26 mouse cellular contexts compared by ENCODE assay signal in the genomic region with DNA sequence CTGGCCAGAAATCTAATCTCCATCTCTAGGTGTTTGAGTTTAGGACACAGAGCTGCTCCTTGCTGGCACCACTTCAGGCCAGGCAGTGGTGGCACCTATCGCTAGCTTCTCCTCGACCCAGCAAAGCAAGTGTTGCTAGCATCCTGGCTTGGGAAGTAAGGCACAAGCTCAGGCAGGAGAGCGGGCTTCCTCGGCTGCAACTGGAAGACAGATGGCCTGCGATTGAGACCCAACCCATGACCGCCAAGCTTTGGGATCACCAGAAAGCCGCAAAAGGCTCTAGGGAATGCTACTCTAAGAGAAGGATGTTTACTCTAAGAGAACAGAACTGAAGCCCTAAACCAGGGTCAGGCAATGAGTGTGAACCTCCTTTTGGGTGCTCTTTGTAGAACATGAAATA. TPM values are rescaled to one million over a fixed set of nuclear protein-coding genes. Genes with fewer than 3 reads are reported as not detected.
DNase-seq lines count a peak whose midpoint lies in the region; ATAC-seq and TF ChIP-seq lines count a peak whose summit lies in the region.
"Had no signal": no experiment of that assay in that cellular context is flagged by ENCODE, and none has a peak within 500 bp of the region (broad histone marks: within the 10 kb centered on the region; RNA-seq: fewer than 3 reads in every experiment).

No protein-coding gene starts in this region.

- no peaks in the 10 kb centered on the region for H3K27me3 ChIP-seq in erythroblast, embryonic 14.5 days (ENCODE audit: control insufficient read depth)
- H3K27me3 ChIP-seq in heart, embryonic 16.5 days (ENCODE audit: control insufficient read depth, insufficient read depth, low read length): no peaks in the 10 kb centered on the region
- H3K27me3 ChIP-seq in midbrain, embryonic 11.5 days (ENCODE audit: control insufficient read depth, insufficient read depth, low read length): no peaks in the 10 kb centered on the region
- no peaks in the 10 kb centered on the region for H3K27me3 ChIP-seq in midbrain, embryonic 10.5 days (ENCODE audit: low read depth, poor library complexity, severe bottlenecking)
- no peaks in the 10 kb centered on the region for H3K27me3 ChIP-seq in kidney, adult 2 months (replicated peaks; ENCODE audit: control insufficient read depth, insufficient read depth, low read length)
- H3K27me3 ChIP-seq: hindbrain, embryonic 15.5 days; intestine, embryonic 15.5 days; kidney, embryonic 15.5 days; limb, embryonic 12.5 days had no signal

- H3K4me2 ChIP-seq in heart, embryonic 16.5 days (ENCODE audit: low read depth, low read length): no peak overlapping the region
- no peak overlapping the region for H3K4me2 ChIP-seq in midbrain, embryonic 11.5 days
- H3K4me2 ChIP-seq: hindbrain, embryonic 15.5 days; intestine, embryonic 15.5 days; kidney, embryonic 15.5 days; limb, embryonic 12.5 days had no signal

- DNase-seq in heart, adult 8-10 months (ENCODE audit: low spot score): no peak
- peak; percentile 31 for DNase-seq in midbrain, embryonic 11.5 days (ENCODE audit: low spot score, missing footprints)
- no peak for DNase-seq in midbrain, embryonic 10.5 days (ENCODE audit: low spot score)
- no peak for DNase-seq in kidney, adult 2 months
- no peak for DNase-seq in embryo, embryonic 10 days (ENCODE audit: low spot score)
- DNase-seq: adrenal gland, postnatal 25 days; cerebellum, adult 9-10 months; heart, postnatal 14 days; kidney, postnatal 4 days; lung, adult 2 months; lung, postnatal 14 days; midbrain, embryonic 14.5 days had no signal

- H3K4me1 ChIP-seq in erythroblast, embryonic 14.5 days (ENCODE audit: control insufficient read depth): peaks cover 81% of the 10 kb centered on the region
- H3K4me1 ChIP-seq in heart, embryonic 16.5 days (ENCODE audit: control insufficient read depth, insufficient read depth, low read length): peaks cover 22% of the 10 kb centered on the region
- H3K4me1 ChIP-seq in midbrain, embryonic 11.5 days (ENCODE audit: control insufficient read depth, insufficient read depth, low read length): peaks cover 11% of the 10 kb centered on the region
- H3K4me1 ChIP-seq in midbrain, embryonic 10.5 days: peaks cover 22% of the 10 kb centered on the region
- H3K4me1 ChIP-seq in kidney, adult 2 months (ENCODE audit: control insufficient read depth, insufficient read depth, low read length): peaks cover 6% of the 10 kb centered on the region; the same call in 1 of the 2 replicates

- H3K27ac ChIP-seq in heart, embryonic 16.5 days (ENCODE audit: low read length): peak overlapping the region; percentile 49; the same call in 1 of the 2 replicates
- H3K27ac ChIP-seq in midbrain, embryonic 11.5 days (ENCODE audit: low read depth, low read length): no peak overlapping the region
- H3K27ac ChIP-seq in midbrain, embryonic 10.5 days (replicated peaks): no peak overlapping the region
- no peak overlapping the region for H3K27ac ChIP-seq in kidney, adult 2 months (ENCODE audit: insufficient read depth, low read depth, low read length)
- H3K27ac ChIP-seq: hindbrain, embryonic 15.5 days; intestine, embryonic 15.5 days; kidney, embryonic 15.5 days; limb, embryonic 12.5 days had no signal

- no peak for ATAC-seq in erythroblast, adult 5-6 weeks (replicated peaks; ENCODE audit: low FRiP score, poor library complexity, severe bottlenecking)
- ATAC-seq in heart, embryonic 16.5 days (replicated peaks; ENCODE audit: extremely low read depth, insufficient read depth, low FRiP score): no peak
- ATAC-seq in midbrain, embryonic 11.5 days (ENCODE audit: low FRiP score): no peak
- ATAC-seq: forebrain, embryonic 14.5 days; intestine, embryonic 15.5 days had no signal

- no peak for TF ChIP-seq CTCF in kidney, adult 2 months (conservative IDR thresholded peaks at IDR 0.05; ENCODE audit: insufficient read depth, insufficient read length, low read depth, low read length)

- TF ChIP-seq POLR2A in kidney, adult 2 months (IDR thresholded peaks at IDR 0.05; ENCODE audit: low read depth, low read length): no peak

- no peak overlapping the region for H3K9ac ChIP-seq in heart, embryonic 16.5 days (ENCODE audit: low read length)
- no peak overlapping the region for H3K9ac ChIP-seq in midbrain, embryonic 11.5 days (ENCODE audit: low read length)
- H3K9ac ChIP-seq: hindbrain, embryonic 15.5 days; intestine, embryonic 15.5 days; kidney, embryonic 15.5 days; limb, embryonic 12.5 days had no signal

- 87% methylated on average over 7 of the region's 7 CpGs for WGBS in heart, embryonic 16.5 days
- WGBS in midbrain, embryonic 11.5 days: 96% methylated on average over 7 of the region's 7 CpGs
- WGBS in midbrain, embryonic 10.5 days: 96% methylated on average over 7 of the region's 7 CpGs
- 88% methylated on average over 7 of the region's 7 CpGs for WGBS in kidney, adult 2 months

- peaks cover 74% of the 10 kb centered on the region for H3K36me3 ChIP-seq in erythroblast, embryonic 14.5 days (ENCODE audit: control insufficient read depth)
- H3K36me3 ChIP-seq in heart, embryonic 16.5 days (ENCODE audit: control insufficient read depth, insufficient read depth): peaks cover 17% of the 10 kb centered on the region
- H3K36me3 ChIP-seq in midbrain, embryonic 11.5 days (ENCODE audit: control insufficient read depth, insufficient read depth, low read length): peaks cover 8% of the 10 kb centered on the region
- H3K36me3 ChIP-seq in midbrain, embryonic 10.5 days: peaks cover 61% of the 10 kb centered on the region
- H3K36me3 ChIP-seq in kidney, adult 2 months (ENCODE audit: control insufficient read depth, insufficient read depth, low read length): no peaks in the 10 kb centered on the region; the same call in 1 of the 2 replicates

- peaks cover 2% of the 10 kb centered on the region for H3K9me3 ChIP-seq in erythroblast, embryonic 14.5 days (ENCODE audit: control insufficient read depth, low read length)
- no peaks in the 10 kb centered on the region for H3K9me3 ChIP-seq in heart, embryonic 16.5 days (replicated peaks; ENCODE audit: control insufficient read depth, low read length)
- no peaks in the 10 kb centered on the region for H3K9me3 ChIP-seq in midbrain, embryonic 11.5 days (ENCODE audit: control insufficient read depth, low read length)
- no peaks in the 10 kb centered on the region for H3K9me3 ChIP-seq in midbrain, embryonic 10.5 days (replicated peaks)
- H3K9me3 ChIP-seq: hindbrain, embryonic 15.5 days; intestine, embryonic 15.5 days; kidney, embryonic 15.5 days; limb, embryonic 12.5 days had no signal

- H3K4me3 ChIP-seq in erythroblast, embryonic 14.5 days (replicated peaks): peak overlapping the region; percentile 84
- H3K4me3 ChIP-seq in heart, embryonic 16.5 days (ENCODE audit: low read length): no peak overlapping the region
- H3K4me3 ChIP-seq in midbrain, embryonic 11.5 days (ENCODE audit: low read depth, low read length): no peak overlapping the region
- H3K4me3 ChIP-seq in midbrain, embryonic 10.5 days: no peak overlapping the region
- H3K4me3 ChIP-seq in kidney, adult 2 months (ENCODE audit: insufficient read depth, low read depth, low read length): no peak overlapping the region
- H3K4me3 ChIP-seq: hindbrain, embryonic 15.5 days; intestine, embryonic 15.5 days; kidney, embryonic 15.5 days; limb, embryonic 12.5 days had no signal

RNA-seq across cellular contexts. Expression of gene Aip, which starts 3.8 kb away (rescaled TPM):
- 23.9 and 25.1 TPM in 2 replicates for polyA plus RNA-seq in erythroblast, embryonic 14.5 days (2012)
- 35.7 and 52.1 TPM in 2 replicates for total RNA-seq in erythroblast, adult 5-6 weeks (2015; ENCODE audit: low replicate concordance)
- 20.9 and 49.9 TPM in 2 replicates for total RNA-seq in erythroblast, adult 5-6 weeks (2017; ENCODE audit: low replicate concordance)
- 87.5 and 88.6 TPM in 2 replicates for polyA plus RNA-seq in heart, embryonic 16.5 days (2015; fragmentation: Nextera tagmentation; extraction: Ambion mirVana)
- total RNA-seq in heart, adult 8-10 months (2022): 10 to 100 TPM; 65.9 to 79.6 (median 70.7) TPM
- 54.9 and 58.9 TPM in 2 replicates for polyA plus RNA-seq in midbrain, embryonic 11.5 days (2014; fragmentation: Nextera tagmentation; extraction: Ambion mirVana)
- polyA plus RNA-seq in midbrain, embryonic 10.5 days (2016; fragmentation: Nextera tagmentation; extraction: Ambion mirVana): 60.6 and 61.7 TPM in 2 replicates
- polyA plus RNA-seq in kidney, adult 2 months (2012; rRNA removed): 80.5 and 96.2 TPM in 2 replicates

RNA-seq across cellular contexts. Expression of gene Gpr152, which starts 10.1 kb away (rescaled TPM):
- polyA plus RNA-seq in erythroblast, embryonic 14.5 days (2012): 0.01 TPM in 1 of 2 replicates, not detected in the other
- total RNA-seq in erythroblast, adult 5-6 weeks (2015; ENCODE audit: low replicate concordance): not detected in 2 replicates
- not detected in 2 replicates for total RNA-seq in erythroblast, adult 5-6 weeks (2017; ENCODE audit: low replicate concordance)
- polyA plus RNA-seq in heart, embryonic 16.5 days (2015; fragmentation: Nextera tagmentation; extraction: Ambion mirVana): not detected in 2 replicates
- total RNA-seq in heart, adult 8-10 months (2022): not detected
- not detected in 2 replicates for polyA plus RNA-seq in midbrain, embryonic 11.5 days (2014; fragmentation: Nextera tagmentation; extraction: Ambion mirVana)
- not detected in 2 replicates for polyA plus RNA-seq in midbrain, embryonic 10.5 days (2016; fragmentation: Nextera tagmentation; extraction: Ambion mirVana)
- 0.03 and 0.05 TPM in 2 replicates for polyA plus RNA-seq in kidney, adult 2 months (2012; rRNA removed)
- total RNA-seq: gastrocnemius, adult 8-10 months; granulocyte monocyte progenitor cell, adult 5-6 weeks; heart, postnatal 14 days; left cerebral cortex, postnatal 14 days; megakaryocyte progenitor cell, adult 5-6 weeks had no signal
- polyA plus RNA-seq: embryonic facial prominence, embryonic 11.5 days; forebrain, embryonic 14.5 days; intestine, embryonic 15.5 days; kidney, embryonic 15.5 days; limb, embryonic 12.5 days; midbrain, embryonic 14.5 days; neural tube, embryonic 14.5 days had no signal

RNA-seq across cellular contexts. Expression of gene Cabp4, which starts 14.4 kb away (rescaled TPM):
- polyA plus RNA-seq in erythroblast, embryonic 14.5 days (2012): 0.05 TPM in 2 replicates
- not detected in 2 replicates for total RNA-seq in erythroblast, adult 5-6 weeks (2015; ENCODE audit: low replicate concordance)
- total RNA-seq in erythroblast, adult 5-6 weeks (2017; ENCODE audit: low replicate concordance): 0.43 TPM in 1 of 2 replicates, not detected in the other
- polyA plus RNA-seq in heart, embryonic 16.5 days (2015; fragmentation: Nextera tagmentation; extraction: Ambion mirVana): 0.11 TPM in 1 of 2 replicates, not detected in the other
- not detected for total RNA-seq in heart, adult 8-10 months (2022)
- 0.11 TPM in 1 of 2 replicates, not detected in the other for polyA plus RNA-seq in midbrain, embryonic 11.5 days (2014; fragmentation: Nextera tagmentation; extraction: Ambion mirVana)
- polyA plus RNA-seq in midbrain, embryonic 10.5 days (2016; fragmentation: Nextera tagmentation; extraction: Ambion mirVana): not detected in 2 replicates
- 0.12 and 0.20 TPM in 2 replicates for polyA plus RNA-seq in kidney, adult 2 months (2012; rRNA removed)
- total RNA-seq: gastrocnemius, adult 8-10 months; granulocyte monocyte progenitor cell, adult 5-6 weeks; heart, postnatal 14 days; megakaryocyte progenitor cell, adult 5-6 weeks had no signal
- polyA plus RNA-seq: embryonic facial prominence, embryonic 11.5 days; lung, adult 2 months had no signal

RNA-seq across cellular contexts. Expression of gene Coro1b, which starts 19.0 kb away (rescaled TPM):
- polyA plus RNA-seq in erythroblast, embryonic 14.5 days (2012): 6.2 and 7.5 TPM in 2 replicates
- 55.8 and 69.6 TPM in 2 replicates for total RNA-seq in erythroblast, adult 5-6 weeks (2015; ENCODE audit: low replicate concordance)
- 19.1 and 22.6 TPM in 2 replicates for total RNA-seq in erythroblast, adult 5-6 weeks (2017; ENCODE audit: low replicate concordance)
- 133 and 134 TPM in 2 replicates for polyA plus RNA-seq in heart, embryonic 16.5 days (2015; fragmentation: Nextera tagmentation; extraction: Ambion mirVana)
- 10 to 100 TPM; 34.9 to 55.9 (median 42.8) TPM for total RNA-seq in heart, adult 8-10 months (2022)
- 105 and 127 TPM in 2 replicates for polyA plus RNA-seq in midbrain, embryonic 11.5 days (2014; fragmentation: Nextera tagmentation; extraction: Ambion mirVana)
- polyA plus RNA-seq in midbrain, embryonic 10.5 days (2016; fragmentation: Nextera tagmentation; extraction: Ambion mirVana): 133 and 138 TPM in 2 replicates
- polyA plus RNA-seq in kidney, adult 2 months (2012; rRNA removed): 176 and 181 TPM in 2 replicates

RNA-seq across cellular contexts. Expression of gene Ptprcap, which starts 23.9 kb away (rescaled TPM):
- polyA plus RNA-seq in erythroblast, embryonic 14.5 days (2012): 5.6 and 7.7 TPM in 2 replicates
- total RNA-seq in erythroblast, adult 5-6 weeks (2015; ENCODE audit: low replicate concordance): 22.9 and 36.6 TPM in 2 replicates
- total RNA-seq in erythroblast, adult 5-6 weeks (2017; ENCODE audit: low replicate concordance): 7.7 and 8.3 TPM in 2 replicates
- 25.3 and 71.1 TPM in 2 replicates for polyA plus RNA-seq in heart, embryonic 16.5 days (2015; fragmentation: Nextera tagmentation; extraction: Ambion mirVana)
- 1 to 10 TPM in 3 of 4 experiments, under 1 TPM in 1; 0.73 to 2.4 (median 1.3) TPM for total RNA-seq in heart, adult 8-10 months (2022)
- polyA plus RNA-seq in midbrain, embryonic 11.5 days (2014; fragmentation: Nextera tagmentation; extraction: Ambion mirVana): 0.75 and 1.7 TPM in 2 replicates
- polyA plus RNA-seq in midbrain, embryonic 10.5 days (2016; fragmentation: Nextera tagmentation; extraction: Ambion mirVana): 0.67 TPM in 1 of 2 replicates, not detected in the other
- polyA plus RNA-seq in kidney, adult 2 months (2012; rRNA removed): 4.7 and 20.0 TPM in 2 replicates
